Mouse (Mus musculus) adrenal gland, adult (tissue): ENCODE measurements around the gene Man2b2.

ENCODE experiments used
- DNase-seq, 2 experiments: peaks; one replicate each; pipeline ENCODE4 v3.0.0; 2022 to 2023; ENCODE audit warnings: low spot score in 1 of 2; ENCODE audit not compliant: inconsistent age in 2 of 2

The Man2b2 gene

DNA sequence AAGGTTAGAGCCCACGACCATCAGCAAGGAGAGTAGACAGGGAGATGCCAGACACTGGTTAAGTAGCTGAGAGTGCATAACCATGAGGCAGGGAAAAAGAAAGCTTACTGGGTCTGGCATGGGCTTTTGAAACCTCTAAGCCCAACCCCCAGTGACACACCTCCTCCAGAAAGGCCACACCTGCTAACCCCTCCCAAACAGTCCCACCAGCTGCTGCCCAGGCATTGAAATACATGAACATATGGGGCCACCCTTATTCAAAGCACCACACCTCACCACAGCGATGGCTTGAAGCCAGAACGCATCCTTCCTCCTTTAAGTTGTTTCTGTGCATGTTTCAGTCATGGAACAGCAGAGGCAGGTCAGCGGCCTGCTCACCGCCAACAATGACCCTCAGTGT lies 57.9 kb downstream of the Man2b2 start:
- no peak for DNase-seq

GRCm38 (mm10) chr5:36769603-36770002 lies 60.9 kb downstream of the Man2b2 start:
- DNase-seq: no peak

DNA sequence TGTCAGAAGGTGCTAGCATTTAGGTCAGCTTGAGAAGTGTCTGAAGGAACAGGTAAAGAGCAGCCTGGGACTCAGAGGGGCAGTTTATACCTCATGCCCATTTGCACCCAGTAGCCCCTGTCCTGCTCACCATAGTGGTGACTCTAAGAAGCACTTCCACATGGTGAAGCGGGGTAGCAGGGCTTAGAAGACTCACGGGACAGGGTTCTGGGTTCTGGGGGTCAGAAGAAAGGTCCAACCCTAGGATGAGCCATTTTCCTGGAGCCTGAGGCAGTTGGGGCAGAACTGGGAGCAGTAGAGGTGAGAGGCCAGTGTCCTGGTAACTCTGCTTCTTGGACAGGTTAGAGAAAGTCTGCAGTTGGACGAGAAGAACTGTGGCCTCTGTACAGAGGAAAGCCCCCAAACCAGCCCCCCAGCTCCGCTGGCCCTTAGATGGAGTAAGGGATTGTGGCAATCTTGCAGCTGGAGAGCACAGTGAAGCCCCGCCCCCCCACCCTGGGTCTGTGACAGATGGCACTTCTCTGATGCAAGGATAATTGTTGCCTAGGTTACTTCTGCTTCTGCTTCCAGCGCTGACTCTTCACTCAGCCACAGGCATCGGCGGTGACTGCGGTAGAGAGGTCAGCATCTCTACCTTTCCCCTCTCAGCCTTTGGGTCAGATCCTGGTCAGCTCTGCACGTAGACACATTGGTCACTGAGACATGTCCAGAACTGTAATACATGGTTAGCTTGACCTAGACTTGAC lies 63.3 kb downstream of the Man2b2 start:
- DNase-seq: peak in 1 of 2 experiments; percentile 65

- DNase-seq: no peak
Observed at GRCm38 (mm10) chr5:36759848-36760247, 70.6 kb downstream of the Man2b2 start.

DNA sequence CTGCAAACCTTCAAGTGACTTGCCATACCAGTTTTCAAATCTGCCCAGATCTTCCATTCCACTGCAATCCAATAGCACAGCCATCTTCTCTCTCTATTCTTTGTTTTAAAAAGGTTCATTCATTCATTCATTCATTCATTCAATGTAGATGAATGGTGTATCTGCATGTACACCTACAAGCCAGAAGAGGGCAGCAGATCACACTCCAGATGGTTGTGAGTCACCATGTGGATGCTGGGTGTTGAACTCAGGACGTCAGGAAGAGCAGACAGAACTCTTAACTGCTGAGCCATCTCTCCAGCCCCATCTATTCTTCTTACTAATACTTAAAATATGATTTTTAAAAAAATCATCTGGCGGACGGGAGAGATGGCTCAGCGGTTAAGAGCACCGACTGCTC lies 73.4 kb downstream of the Man2b2 start:
- peak in 1 of 2 experiments; percentile 61 for DNase-seq
